Mouse (Mus musculus): ENCODE measurements around the gene Gm29776.

- TF ChIP-seq CTCF (IDR thresholded peaks at IDR 0.05), result no peak
- TF ChIP-seq POLR2A (IDR thresholded peaks at IDR 0.05; ENCODE audit: insufficient read depth, low read depth, low read length), result no peak
Measured at GRCm38 (mm10) chr14:54676290-54676689, 22.3 kb downstream of the Gm29776 start.
